ENCODE assay signal across 10 mouse cellular contexts in genomic region chr7:41394130-41394529, GRCm38 (mm10). TPM values are rescaled to one million over a fixed set of nuclear protein-coding genes. Genes with fewer than 3 reads are reported as not detected.
DNase-seq lines count a peak whose midpoint lies in the region; ATAC-seq and TF ChIP-seq lines count a peak whose summit lies in the region.
"Had no signal": no experiment of that assay in that cellular context is flagged by ENCODE, and none has a peak within 500 bp of the region (broad histone marks: within the 10 kb centered on the region; RNA-seq: fewer than 3 reads in every experiment).

No protein-coding gene starts in this region.

- no peak overlapping the region for H3K9ac ChIP-seq in forebrain, embryonic 15.5 days (replicated peaks)
- no peak overlapping the region for H3K9ac ChIP-seq in liver, postnatal 0 days (replicated peaks)

- peak overlapping the region; percentile 21 for H3K4me3 ChIP-seq in forebrain, embryonic 15.5 days
- H3K4me3 ChIP-seq in liver, postnatal 0 days (ENCODE audit: low read depth, low read length) = no peak overlapping the region

- H3K36me3 ChIP-seq in forebrain, embryonic 15.5 days = no peaks in the 10 kb centered on the region
- H3K36me3 ChIP-seq in liver, postnatal 0 days (replicated peaks; ENCODE audit: insufficient read depth, low read length) = no peaks in the 10 kb centered on the region

- H3K4me2 ChIP-seq in forebrain, embryonic 15.5 days (replicated peaks) = 0 out of 2 replicates have a peak overlapping the region, but pooled peaks have one; percentile 20
- H3K4me2 ChIP-seq in liver, postnatal 0 days (ENCODE audit: low read depth, low read length) = 0 out of 2 replicates have a peak overlapping the region, but pooled peaks have one; percentile 29

- WGBS in forebrain, embryonic 15.5 days = 77% methylated on average over 4 of the region's 4 CpGs
- 70% methylated on average over 4 of the region's 4 CpGs for WGBS in liver, postnatal 0 days (ENCODE audit: insufficient replicate concordance)

- H3K4me1 ChIP-seq in forebrain, embryonic 15.5 days = peaks cover 5% of the 10 kb centered on the region
- 0 out of 2 replicates have a peak, but pooled peaks cover 6% of the 10 kb centered on the region for H3K4me1 ChIP-seq in liver, postnatal 0 days (ENCODE audit: insufficient read depth)

- 0 out of 2 replicates have a peak, but pooled peaks have one; percentile 31 for ATAC-seq in forebrain, embryonic 15.5 days (replicated peaks)
- no peak for ATAC-seq in liver, postnatal 0 days

- peak; percentile 2 for DNase-seq in embryo, embryonic 11 days
- no peak for DNase-seq in embryo, embryonic 10 days (ENCODE audit: low spot score)
- peak; percentile 0 for DNase-seq in brain, adult 2 months (ENCODE audit: low read depth, low spot score)
- DNase-seq in liver, postnatal 0 days = no peak
- DNase-seq in thymus, postnatal 25 days = no peak
- DNase-seq in frontal cortex, postnatal 10 days (ENCODE audit: low spot score in 2 of 2) = no peak
- DNase-seq in ovary, adult 18-20 months (ENCODE audit: low spot score) = no peak
- DNase-seq: thymus, postnatal 14 days had no signal

- TF ChIP-seq EP300 in liver, postnatal 0 days (IDR thresholded peaks at IDR 0.05; ENCODE audit: low read depth) = no peak

- no peaks in the 10 kb centered on the region for H3K27me3 ChIP-seq in forebrain, embryonic 15.5 days
- no peaks in the 10 kb centered on the region for H3K27me3 ChIP-seq in liver, postnatal 0 days (ENCODE audit: insufficient read depth, low read length)

- H3K9me3 ChIP-seq in forebrain, embryonic 15.5 days = no peaks in the 10 kb centered on the region
- H3K9me3 ChIP-seq in liver, postnatal 0 days (ENCODE audit: low read length) = no peaks in the 10 kb centered on the region

- no peak for TF ChIP-seq CTCF in liver, postnatal 0 days (IDR thresholded peaks at IDR 0.05; ENCODE audit: low read depth)

- H3K27ac ChIP-seq in forebrain, embryonic 15.5 days (replicated peaks) = no peak overlapping the region
- H3K27ac ChIP-seq in liver, postnatal 0 days (ENCODE audit: low read depth) = no peak overlapping the region

RNA-seq across cellular contexts. Expression of gene AI987944, which starts 1.0 kb away (rescaled TPM):
- 8.5 and 8.7 TPM in 2 replicates for polyA plus RNA-seq in forebrain, embryonic 15.5 days (2015; fragmentation: Nextera tagmentation; extraction: Ambion mirVana)
- polyA plus RNA-seq in liver, postnatal 0 days (2015; fragmentation: Nextera tagmentation; extraction: Ambion mirVana) = 6.3 and 6.9 TPM in 2 replicates

RNA-seq across cellular contexts. Expression of gene Vmn2r57, which starts 54.4 kb away (rescaled TPM):
- polyA plus RNA-seq in forebrain, embryonic 15.5 days (2015; fragmentation: Nextera tagmentation; extraction: Ambion mirVana) = 0.32 and 0.33 TPM in 2 replicates
- 0.01 and 0.02 TPM in 2 replicates for polyA plus RNA-seq in liver, postnatal 0 days (2015; fragmentation: Nextera tagmentation; extraction: Ambion mirVana)
- polyA plus RNA-seq: small intestine, adult 2 months had no signal

Comparison
In these comparisons a context has a peak if more than half of its experiments do, and no peak if none do; other contexts are left out.
1. DNase-seq: peak in embryo, embryonic 11 days (single experiment) and brain, adult 2 months (single experiment); none in embryo, embryonic 10 days (single experiment), liver, postnatal 0 days (single experiment), thymus, postnatal 25 days (single experiment), frontal cortex, postnatal 10 days (0 of 2) and ovary, adult 18-20 months (single experiment).